Comparison of ENCODE assay signal across 8 mouse cellular contexts in genomic region chr8:95533584-95534387, GRCm38 (mm10). TPM values are rescaled to one million over a fixed set of nuclear protein-coding genes. Genes with fewer than 3 reads are reported as not detected.
DNase-seq lines count a peak whose midpoint lies in the region; ATAC-seq and TF ChIP-seq lines count a peak whose summit lies in the region.

Gene Ccdc113 (plus strand): TSS chr8:95534085.

- 7% methylated on average over 33 of the region's 33 CpGs for WGBS in kidney, adult 2 months
- 8% methylated on average over 33 of the region's 33 CpGs for WGBS in limb, embryonic 13.5 days
- WGBS in midbrain, embryonic 12.5 days = 7% methylated on average over 33 of the region's 33 CpGs

- no peaks in the 10 kb centered on the region for H3K36me3 ChIP-seq in kidney, adult 2 months (ENCODE audit: control insufficient read depth, insufficient read depth, low read length)
- no peaks in the 10 kb centered on the region for H3K36me3 ChIP-seq in limb, embryonic 13.5 days
- no peaks in the 10 kb centered on the region for H3K36me3 ChIP-seq in midbrain, embryonic 12.5 days

- no peak for TF ChIP-seq CTCF in kidney, adult 2 months (conservative IDR thresholded peaks at IDR 0.05; ENCODE audit: insufficient read depth, insufficient read length, low read depth, low read length)

- no peak within 1 kb of the TSS for H3K27ac ChIP-seq in kidney, adult 2 months (ENCODE audit: insufficient read depth, low read depth, low read length)
- no peak within 1 kb of the TSS for H3K27ac ChIP-seq in limb, embryonic 13.5 days
- no peak within 1 kb of the TSS for H3K27ac ChIP-seq in midbrain, embryonic 12.5 days (replicated peaks)

- no peaks in the 10 kb centered on the region for H3K9me3 ChIP-seq in limb, embryonic 13.5 days
- H3K9me3 ChIP-seq in midbrain, embryonic 12.5 days = no peaks in the 10 kb centered on the region

- H3K4me2 ChIP-seq in limb, embryonic 13.5 days (replicated peaks) = peak within 1 kb of the TSS; percentile 78
- H3K4me2 ChIP-seq in midbrain, embryonic 12.5 days (replicated peaks) = peak within 1 kb of the TSS; percentile 73

- H3K4me3 ChIP-seq in kidney, adult 2 months (ENCODE audit: insufficient read depth, low read depth, low read length) = peak within 1 kb of the TSS; percentile 47
- H3K4me3 ChIP-seq in limb, embryonic 13.5 days = peak within 1 kb of the TSS; percentile 51
- peak within 1 kb of the TSS; percentile 45 for H3K4me3 ChIP-seq in midbrain, embryonic 12.5 days

- H3K9ac ChIP-seq in limb, embryonic 13.5 days = peak within 1 kb of the TSS; percentile 61
- H3K9ac ChIP-seq in midbrain, embryonic 12.5 days (replicated peaks) = peak within 1 kb of the TSS; percentile 49

- ATAC-seq in granulocyte monocyte progenitor cell, adult 5-6 weeks (replicated peaks; ENCODE audit: poor library complexity, severe bottlenecking) = peak; percentile 87
- ATAC-seq in limb, embryonic 13.5 days (ENCODE audit: low FRiP score, low read depth) = peak; percentile 85; the same call in 1 of the 2 replicates
- ATAC-seq in midbrain, embryonic 12.5 days (ENCODE audit: low FRiP score, low read depth) = peak; percentile 93

- H3K27me3 ChIP-seq in kidney, adult 2 months (replicated peaks; ENCODE audit: control insufficient read depth, insufficient read depth, low read length) = no peaks in the 10 kb centered on the region
- H3K27me3 ChIP-seq in limb, embryonic 13.5 days = no peaks in the 10 kb centered on the region; the same call in 1 of the 2 replicates
- H3K27me3 ChIP-seq in midbrain, embryonic 12.5 days = peaks cover 2% of the 10 kb centered on the region; the same call in 1 of the 2 replicates

- H3K4me1 ChIP-seq in kidney, adult 2 months (ENCODE audit: control insufficient read depth, insufficient read depth, low read length) = no peaks in the 10 kb centered on the region
- H3K4me1 ChIP-seq in limb, embryonic 13.5 days = peaks cover 8% of the 10 kb centered on the region; the same call in 1 of the 2 replicates
- H3K4me1 ChIP-seq in midbrain, embryonic 12.5 days = no peaks in the 10 kb centered on the region

- TF ChIP-seq POLR2A in kidney, adult 2 months (IDR thresholded peaks at IDR 0.05; ENCODE audit: low read depth, low read length) = no peak

- peak; percentile 46 for DNase-seq in layer of hippocampus, adult 11-12 months (ENCODE audit: low spot score)
- DNase-seq in layer of hippocampus, adult 9-10 months (ENCODE audit: low spot score) = no peak
- peak; percentile 56 for DNase-seq in embryo, embryonic 11.5 days (ENCODE audit: low read depth, low spot score)
- peak; percentile 33 for DNase-seq in kidney, adult 2 months
- DNase-seq in right cerebral cortex, postnatal 4 days = peak; percentile 46

RNA-seq across cellular contexts. Expression of gene Ccdc113, which starts in this region (rescaled TPM):
- total RNA-seq in granulocyte monocyte progenitor cell, adult 5-6 weeks (2014; fragmentation: Nextera tagmentation) = not detected in 2 replicates
- total RNA-seq in granulocyte monocyte progenitor cell, adult 5-6 weeks (2017) = not detected in 2 replicates
- 0.13 TPM in 1 of 2 replicates, not detected in the other for polyA plus RNA-seq in kidney, adult 2 months (2012; rRNA removed)
- 0.22 and 0.24 TPM in 2 replicates for polyA plus RNA-seq in limb, embryonic 13.5 days (2015; fragmentation: Nextera tagmentation; extraction: Ambion mirVana)
- polyA plus RNA-seq in midbrain, embryonic 12.5 days (2016; fragmentation: Nextera tagmentation; extraction: Ambion mirVana) = 0.18 and 0.59 TPM in 2 replicates

Comparison
In these comparisons a context has a peak if more than half of its experiments do, and no peak if none do; other contexts are left out.
1. Peak in ATAC-seq in granulocyte monocyte progenitor cell, adult 5-6 weeks; RNA of the gene not detected or under 1 TPM.
2. Peak in DNase-seq and H3K4me3 ChIP-seq in kidney, adult 2 months; RNA of the gene not detected or under 1 TPM.
3. Peak in ATAC-seq, H3K4me3 ChIP-seq, H3K9ac ChIP-seq and H3K4me2 ChIP-seq in limb, embryonic 13.5 days; RNA of the gene not detected or under 1 TPM.
4. Peak in ATAC-seq, H3K4me3 ChIP-seq, H3K9ac ChIP-seq and H3K4me2 ChIP-seq in midbrain, embryonic 12.5 days; RNA of the gene not detected or under 1 TPM.